Mouse (Mus musculus) bone marrow, adult 2 months (tissue): ENCODE results near the gene Vsig2. TPM values are rescaled to one million over a fixed set of nuclear protein-coding genes. Genes with fewer than 3 reads are reported as not detected.

ENCODE experiments used
- H3K27ac ChIP-seq: fragments of 200-500 bp; 2 replicates; pipeline ENCODE4 v1.5.1; 2012; ENCODE audit warnings: low read depth, mild to moderate bottlenecking, control low read depth, inconsistent platforms, low read length; ENCODE audit not compliant: control insufficient read depth, poor library complexity, insufficient read depth
- H3K4me1 ChIP-seq: fragments of 200-500 bp; 2 replicates; pipeline ENCODE4 v1.6.1; 2011; ENCODE audit warnings: low read length; ENCODE audit not compliant: control insufficient read depth, insufficient read depth
- H3K4me3 ChIP-seq: fragments of 200-500 bp; replicated peaks from 2 replicates; pipeline ENCODE3; 2011; ENCODE audit warnings: mild to moderate bottlenecking, low read depth, low read length, control low read depth; ENCODE audit not compliant: control insufficient read depth
- CTCF ChIP-seq: fragments of 200-500 bp; IDR thresholded peaks from 2 replicates; pipeline ENCODE4 v1.5.1; 2011; ENCODE audit warnings: low read length, control low read depth; ENCODE audit not compliant: control insufficient read depth, insufficient read depth
- POLR2A ChIP-seq: fragments of 200-500 bp; IDR thresholded peaks from 2 replicates; pipeline ENCODE4 v1.6.1; 2011; ENCODE audit warnings: low read depth, mild to moderate bottlenecking, control low read depth, low read length, borderline replicate concordance; ENCODE audit not compliant: control insufficient read depth
- WGBS: fragments of 180-500 bp; shearing (Covaris S2); methylation state at CpG from one replicate; pipeline ENCODE4 v1.1.7; 2018; 5-methylcytosine and 5-hydroxymethylcytosine counted together
- polyA plus RNA-seq: library from polyadenylated mRNA; stranded (reverse); fragments of >200 nt; gene quantifications from 2 replicates; pipeline ENCODE4 v1.2.4, GENCODE M21; 2011; ENCODE audit warnings: low replicate concordance; ENCODE audit not compliant: missing spikeins, insufficient read depth, insufficient read length

Gene Vsig2
- polyA plus RNA-seq, 1 experiment: 12.2 TPM

GRCm38 (mm10) chr9:37567019-37567418, 28.0 kb downstream of the Vsig2 start:
- no peaks in the 10 kb centered on the region; the same call in 1 of the 2 replicates for H3K4me1 ChIP-seq
- no peak overlapping the region for H3K27ac ChIP-seq
- no peak overlapping the region for H3K4me3 ChIP-seq
- WGBS: 61% methylated on average over 2 of the region's 2 CpGs
- TF ChIP-seq CTCF (no peak), POLR2A (no peak)

GRCm38 (mm10) chr9:37567454-37567853, 28.4 kb downstream of the Vsig2 start:
- 18% methylated on average over 5 of the region's 5 CpGs for WGBS
- Histone ChIP-seq H3K4me3 (no peak overlapping the region), H3K27ac (no peak overlapping the region; the same call in 1 of the 2 replicates), H3K4me1 (no peaks in the 10 kb centered on the region; the same call in 1 of the 2 replicates)
- TF ChIP-seq POLR2A (no peak), CTCF (no peak)

GRCm38 (mm10) chr9:37567892-37568604, 29.0 kb downstream of the Vsig2 start:
- H3K27ac ChIP-seq: peak overlapping the region; percentile 9; the same call in 1 of the 2 replicates
- H3K4me3 ChIP-seq: no peak overlapping the region
- WGBS: 2% methylated on average over 15 of the region's 15 CpGs
- H3K4me1 ChIP-seq: no peaks in the 10 kb centered on the region; the same call in 1 of the 2 replicates
- TF ChIP-seq POLR2A (no peak), CTCF (no peak)

- no peaks in the 10 kb centered on the region; the same call in 1 of the 2 replicates for H3K4me1 ChIP-seq
- H3K27ac ChIP-seq: no peak overlapping the region
- TF ChIP-seq POLR2A (no peak), CTCF (no peak)
- H3K4me3 ChIP-seq: no peak overlapping the region
- 24% methylated on average over 4 of the region's 4 CpGs for WGBS
Observed at GRCm38 (mm10) chr9:37568605-37569214, 29.7 kb downstream of the Vsig2 start.

GRCm38 (mm10) chr9:37569231-37569835, 30.3 kb downstream of the Vsig2 start:
- 47% methylated on average over 2 of the region's 2 CpGs for WGBS
- Histone ChIP-seq H3K4me1 (no peaks in the 10 kb centered on the region; the same call in 1 of the 2 replicates), H3K4me3 (no peak overlapping the region), H3K27ac (no peak overlapping the region)
- TF ChIP-seq CTCF (no peak), POLR2A (no peak)

GRCm38 (mm10) chr9:37572204-37572876, 33.3 kb downstream of the Vsig2 start:
- 26% methylated on average over 3 of the region's 3 CpGs for WGBS
- Histone ChIP-seq H3K4me3 (no peak overlapping the region), H3K4me1 (no peaks in the 10 kb centered on the region; the same call in 1 of the 2 replicates), H3K27ac (no peak overlapping the region)
- TF ChIP-seq CTCF: no peak
- TF ChIP-seq POLR2A: no peak

GRCm38 (mm10) chr9:37576436-37576930, 37.4 kb downstream of the Vsig2 start:
- H3K27ac ChIP-seq: no peak overlapping the region
- H3K4me1 ChIP-seq: no peaks in the 10 kb centered on the region; the same call in 1 of the 2 replicates
- TF ChIP-seq POLR2A: no peak
- no peak for TF ChIP-seq CTCF
- H3K4me3 ChIP-seq: no peak overlapping the region
- WGBS: 2% methylated on average over 14 of the region's 14 CpGs

- 75% methylated on average over 5 of the region's 5 CpGs for WGBS
- no peak overlapping the region for H3K27ac ChIP-seq
- no peaks in the 10 kb centered on the region for H3K4me1 ChIP-seq
- TF ChIP-seq CTCF: no peak
- TF ChIP-seq POLR2A: no peak
- no peak overlapping the region for H3K4me3 ChIP-seq
Observed at GRCm38 (mm10) chr9:37583594-37583993, 44.5 kb downstream of the Vsig2 start.
